ENCODE assay signal across 12 mouse cellular contexts in the genomic region with DNA sequence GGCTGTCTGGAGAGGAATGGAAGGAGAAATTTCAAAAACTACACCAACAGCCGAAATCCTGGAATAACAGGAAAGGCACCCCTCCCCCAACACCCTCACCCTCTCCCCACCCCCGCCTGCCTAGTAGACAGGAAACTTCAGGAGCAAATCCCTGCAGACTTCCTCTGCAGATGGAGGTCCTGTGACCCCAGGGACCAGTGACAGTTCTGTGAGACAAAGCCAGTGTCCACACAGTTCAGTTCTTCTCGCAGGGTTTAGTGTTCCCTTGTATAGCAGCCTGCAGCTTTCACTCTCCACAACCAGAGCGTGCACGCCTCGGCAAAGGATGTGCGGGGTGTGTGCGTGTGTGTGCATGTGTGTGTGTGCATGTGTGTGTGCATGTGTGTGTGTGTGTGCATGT. TPM values are rescaled to one million over a fixed set of nuclear protein-coding genes. Genes with fewer than 3 reads are reported as not detected.
DNase-seq lines count a peak whose midpoint lies in the region; ATAC-seq and TF ChIP-seq lines count a peak whose summit lies in the region.
"Had no signal": no experiment of that assay in that cellular context is flagged by ENCODE, and none has a peak within 500 bp of the region (broad histone marks: within the 10 kb centered on the region; RNA-seq: fewer than 3 reads in every experiment).

No protein-coding gene starts in this region.

- no peak overlapping the region for H3K9ac ChIP-seq in liver, embryonic 14.5 days (replicated peaks)
- no peak overlapping the region for H3K9ac ChIP-seq in liver, embryonic 11.5 days (ENCODE audit: low read depth, low read length)

- peak; percentile 35 for DNase-seq in adrenal gland, postnatal 14 days
- DNase-seq in adrenal gland, adult 18-20 months (ENCODE audit: low spot score in 2 of 2) = no peak
- DNase-seq in liver, embryonic 14.5 days (ENCODE audit: low read depth in 3 of 3, low spot score in 3 of 3) = no peak
- no peak for DNase-seq in liver, embryonic 11.5 days (ENCODE audit: low spot score)
- DNase-seq in embryonic facial prominence, embryonic 10.5 days (ENCODE audit: low spot score) = peak; percentile 32
- peak; percentile 50 to 72 for DNase-seq in kidney, postnatal 25 days
- no peak for DNase-seq in urinary bladder, postnatal 14 days (ENCODE audit: low spot score)
- no peak for DNase-seq in spleen, postnatal 10 days (ENCODE audit: low spot score in 2 of 2)
- DNase-seq: left cerebral cortex, postnatal 4 days; thymus, postnatal 25 days had no signal

- H3K9me3 ChIP-seq in liver, embryonic 14.5 days (ENCODE audit: control insufficient read depth, low read length) = no peaks in the 10 kb centered on the region
- no peaks in the 10 kb centered on the region for H3K9me3 ChIP-seq in liver, embryonic 11.5 days (ENCODE audit: control insufficient read depth, low read length)
- H3K9me3 ChIP-seq in embryonic facial prominence, embryonic 10.5 days = no peaks in the 10 kb centered on the region
- H3K9me3 ChIP-seq: G1E had no signal

- no peaks in the 10 kb centered on the region for H3K4me1 ChIP-seq in liver, embryonic 14.5 days (replicated peaks; ENCODE audit: control insufficient read depth in 2 of 2, insufficient read depth in 2 of 2, low read length in 1 of 2)
- H3K4me1 ChIP-seq in liver, embryonic 11.5 days (replicated peaks; ENCODE audit: control insufficient read depth, insufficient read depth, low read length) = 0 out of 2 replicates have a peak, but pooled peaks cover 4% of the 10 kb centered on the region
- peaks cover 21% of the 10 kb centered on the region for H3K4me1 ChIP-seq in embryonic facial prominence, embryonic 10.5 days

- H3K27me3 ChIP-seq in liver, embryonic 14.5 days (ENCODE audit: control insufficient read depth, insufficient read depth, low read length) = peaks cover 3% of the 10 kb centered on the region; the same call in 1 of the 2 replicates
- no peaks in the 10 kb centered on the region for H3K27me3 ChIP-seq in liver, embryonic 11.5 days (replicated peaks; ENCODE audit: control insufficient read depth, insufficient read depth, low read length)
- peaks cover 22% of the 10 kb centered on the region for H3K27me3 ChIP-seq in embryonic facial prominence, embryonic 10.5 days (replicated peaks; ENCODE audit: low read depth, poor library complexity, severe bottlenecking)

- WGBS in liver, embryonic 14.5 days (ENCODE audit: insufficient replicate concordance) = 43% methylated on average over 8 of the region's 8 CpGs
- WGBS in liver, embryonic 11.5 days = 67% methylated on average over 8 of the region's 8 CpGs
- WGBS in embryonic facial prominence, embryonic 10.5 days = 60% methylated on average over 8 of the region's 8 CpGs

- H3K4me2 ChIP-seq in liver, embryonic 14.5 days (ENCODE audit: low read depth) = no peak overlapping the region
- H3K4me2 ChIP-seq in liver, embryonic 11.5 days = no peak overlapping the region

- no peak overlapping the region for H3K4me3 ChIP-seq in liver, embryonic 14.5 days (ENCODE audit: insufficient read depth in 1 of 2, low read depth in 2 of 2, low read length in 2 of 2)
- no peak overlapping the region for H3K4me3 ChIP-seq in liver, embryonic 11.5 days (ENCODE audit: low read depth, low read length)
- no peak overlapping the region for H3K4me3 ChIP-seq in embryonic facial prominence, embryonic 10.5 days

- no peak for TF ChIP-seq EP300 in liver, embryonic 14.5 days (IDR thresholded peaks at IDR 0.05; ENCODE audit: low read depth)

- no peak overlapping the region for H3K27ac ChIP-seq in liver, embryonic 14.5 days
- H3K27ac ChIP-seq in liver, embryonic 11.5 days (ENCODE audit: low read depth, low read length) = no peak overlapping the region
- peak overlapping the region; percentile 15; the same call in 1 of the 2 replicates for H3K27ac ChIP-seq in embryonic facial prominence, embryonic 10.5 days (replicated peaks)

- no peak for TF ChIP-seq CTCF in liver, embryonic 14.5 days (IDR thresholded peaks at IDR 0.05; ENCODE audit: low read depth)

- ATAC-seq in liver, embryonic 14.5 days (ENCODE audit: insufficient read depth) = peak; percentile 43; the same call in 1 of the 2 replicates
- no peak for ATAC-seq in liver, embryonic 11.5 days (replicated peaks; ENCODE audit: low FRiP score)
- ATAC-seq: forebrain, embryonic 14.5 days had no signal

- no peaks in the 10 kb centered on the region for H3K36me3 ChIP-seq in liver, embryonic 14.5 days (replicated peaks; ENCODE audit: control insufficient read depth, insufficient read depth, low read depth)
- H3K36me3 ChIP-seq in liver, embryonic 11.5 days (ENCODE audit: control insufficient read depth, insufficient read depth, low read length) = no peaks in the 10 kb centered on the region
- H3K36me3 ChIP-seq in embryonic facial prominence, embryonic 10.5 days (replicated peaks) = no peaks in the 10 kb centered on the region
- H3K36me3 ChIP-seq: G1E had no signal

RNA-seq across cellular contexts. Expression of a gene that starts 6.3 kb away (rescaled TPM):
- 58.1 and 60.8 TPM in 2 replicates for total RNA-seq in adrenal gland, postnatal 14 days (2021)
- 10 to 100 TPM; 47.7 to 58.3 TPM for total RNA-seq in adrenal gland, adult 18-20 months (2021)
- 8.7 and 11.6 TPM in 2 replicates for polyA plus RNA-seq in liver, embryonic 14.5 days (2012; rRNA removed)
- polyA plus RNA-seq in liver, embryonic 14.5 days (2014; fragmentation: Nextera tagmentation; extraction: Ambion mirVana) = 25.7 and 26.0 TPM in 2 replicates
- 92.1 and 96.8 TPM in 2 replicates for polyA plus RNA-seq in liver, embryonic 11.5 days (2014; fragmentation: Nextera tagmentation; extraction: Ambion mirVana)
- 103 and 113 TPM in 2 replicates for polyA plus RNA-seq in embryonic facial prominence, embryonic 10.5 days (2016; fragmentation: Nextera tagmentation; extraction: Ambion mirVana)

RNA-seq across cellular contexts. Expression of a gene that starts 15.1 kb away (rescaled TPM):
- 19.6 and 20.8 TPM in 2 replicates for total RNA-seq in adrenal gland, postnatal 14 days (2021)
- total RNA-seq in adrenal gland, adult 18-20 months (2021) = 10 to 100 TPM; 24.9 to 29.0 TPM
- 6.0 and 7.0 TPM in 2 replicates for polyA plus RNA-seq in liver, embryonic 14.5 days (2012; rRNA removed)
- 5.9 and 8.2 TPM in 2 replicates for polyA plus RNA-seq in liver, embryonic 14.5 days (2014; fragmentation: Nextera tagmentation; extraction: Ambion mirVana)
- 17.6 and 21.7 TPM in 2 replicates for polyA plus RNA-seq in liver, embryonic 11.5 days (2014; fragmentation: Nextera tagmentation; extraction: Ambion mirVana)
- polyA plus RNA-seq in embryonic facial prominence, embryonic 10.5 days (2016; fragmentation: Nextera tagmentation; extraction: Ambion mirVana) = 20.7 and 21.0 TPM in 2 replicates

Comparison
In these comparisons a context has a peak if more than half of its experiments do, and no peak if none do; other contexts are left out.
1. DNase-seq: peak in adrenal gland, postnatal 14 days (single experiment), embryonic facial prominence, embryonic 10.5 days (single experiment) and kidney, postnatal 25 days (2 of 2); none in adrenal gland, adult 18-20 months (0 of 2), liver, embryonic 14.5 days (0 of 3), liver, embryonic 11.5 days (single experiment), urinary bladder, postnatal 14 days (single experiment) and spleen, postnatal 10 days (0 of 2).